Mouse (Mus musculus): ENCODE results near the gene Capns1.

- TF ChIP-seq CTCF (IDR thresholded peaks at IDR 0.05) (no peak), POLR2A (IDR thresholded peaks at IDR 0.05; ENCODE audit: insufficient read depth, low read depth, low read length) (no peak), EP300 (IDR thresholded peaks at IDR 0.05; ENCODE audit: insufficient read depth, low read depth, low read length) (no peak)
These were observed 35.5 kb downstream of the Capns1 start for GRCm38 (mm10) chr7:30163113-30163512.
